Mouse (Mus musculus) inflammation-experienced regulatory T-cells (primary cell): ENCODE data around the gene Wnt2b. TPM values are rescaled to one million over a fixed set of nuclear protein-coding genes. Genes with fewer than 3 reads are reported as not detected.

Experiments used
- polyA plus RNA-seq, 2 experiments: library from polyadenylated mRNA; unstranded; fragments of 100-300 nt; shearing (Covaris generic); gene quantifications; one replicate each; pipeline ENCODE4 v1.2.1; 2017

The Wnt2b gene
- polyA plus RNA-seq = under 1 TPM; 0.17 to 0.82 TPM

DNA sequence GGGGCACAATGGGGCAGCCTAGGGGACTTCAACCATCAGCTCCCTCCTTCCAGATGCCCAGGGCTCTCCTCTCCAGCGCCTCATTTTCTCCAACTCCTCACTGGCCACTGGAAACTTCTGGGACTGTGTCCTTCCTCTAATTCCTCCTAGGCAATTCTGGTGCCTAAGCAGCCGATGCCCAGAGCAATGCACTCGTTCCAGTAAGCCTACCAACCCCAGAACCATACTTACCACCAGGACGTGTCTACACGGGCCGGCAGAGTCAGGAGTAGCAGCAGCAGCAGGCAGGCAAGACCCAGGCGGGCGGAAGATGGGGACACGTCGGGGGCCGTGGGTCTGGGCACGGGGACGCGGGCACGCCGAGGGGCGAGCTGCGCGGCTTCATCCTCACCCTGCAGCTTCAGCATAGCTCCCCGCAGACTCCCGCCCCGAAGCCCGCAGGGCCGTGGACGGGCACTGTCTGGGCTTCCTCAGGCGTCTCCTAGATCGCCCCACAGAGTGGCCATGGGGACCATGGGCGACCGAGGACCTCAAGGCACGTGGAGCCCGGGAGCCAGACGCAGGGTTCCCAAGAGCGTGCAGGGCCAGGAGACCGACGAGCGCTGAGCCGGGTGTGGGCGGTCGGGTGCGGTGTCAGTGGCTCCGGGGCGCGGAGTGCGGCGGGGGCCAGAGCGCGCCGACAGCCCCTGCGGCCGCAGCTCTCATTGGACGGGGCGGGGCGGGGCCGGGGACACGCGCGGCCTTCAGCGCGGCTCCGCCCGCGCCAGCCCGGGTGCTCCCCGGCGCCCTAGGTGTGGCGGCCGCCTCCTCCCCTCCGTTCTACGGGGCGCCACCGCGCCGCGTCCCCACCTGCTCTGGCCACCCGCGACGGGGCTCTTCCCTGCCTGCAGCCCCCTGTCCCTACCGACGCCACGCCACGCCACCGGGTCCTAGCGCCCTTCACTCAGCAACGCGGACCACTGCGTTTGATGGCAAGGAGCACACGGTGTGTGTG lies at the start of gene Wnt2b:
Gene Wnt2b, minus strand, starts transcription at position 856 of the 994 bp plus-strand sequence.

Other genes starting within 250 kb of the Wnt2b start
- gene Ppm1j, start 180.9 kb downstream of the Wnt2b start, polyA plus RNA-seq = 10 to 100 TPM; 63.9 to 68.3 TPM
- gene Fam19a3, start 180.1 kb downstream of the Wnt2b start, polyA plus RNA-seq = 1 to 10 TPM; 1.6 to 3.6 TPM
- 10 to 100 TPM; 13.3 to 13.6 TPM for gene Rhoc, start 173.5 kb downstream of the Wnt2b start, polyA plus RNA-seq
- 10 to 100 TPM; 33.0 to 43.4 TPM for gene Mov10, start 143.4 kb downstream of the Wnt2b start, polyA plus RNA-seq
- 10 to 100 TPM; 45.8 to 57.4 TPM for gene St7l, start 97.9 kb downstream of the Wnt2b start, polyA plus RNA-seq
- 100 to 1,000 TPM; 426 to 482 TPM for gene Capza1, start 97.4 kb downstream of the Wnt2b start, polyA plus RNA-seq
- under 1 TPM; 0.07 to 0.40 TPM for gene Cttnbp2nl, start 91.2 kb upstream of the Wnt2b start, polyA plus RNA-seq
- gene 4930564D02Rik, start 104.9 kb upstream of the Wnt2b start, polyA plus RNA-seq = not detected